Mouse (Mus musculus) testis, adult 2 months (tissue): ENCODE results near the gene D230025D16Rik. TPM values are rescaled to one million over a fixed set of nuclear protein-coding genes. Genes with fewer than 3 reads are reported as not detected.
"Not testable (repeated sequence)": the region's sequence is repeated elsewhere in the genome, so short reads cannot be mapped to it uniquely, and the experiment has no call there.

Experiments used
- H3K27ac ChIP-seq: fragments of 200-500 bp; 2 replicates; pipeline ENCODE4 v1.5.1; 2012; ENCODE audit warnings: low read depth, low read length; ENCODE audit not compliant: control insufficient read depth, insufficient read depth
- H3K27me3 ChIP-seq: fragments of 200-500 bp; 2 replicates; pipeline ENCODE4 v1.6.1; 2012; ENCODE audit warnings: mild to moderate bottlenecking, low read length, moderate library complexity; ENCODE audit not compliant: control insufficient read depth, insufficient read depth
- H3K36me3 ChIP-seq: fragments of 200-500 bp; 2 replicates; pipeline ENCODE4 v1.6.1; 2012; ENCODE audit warnings: mild to moderate bottlenecking, low read length; ENCODE audit not compliant: control insufficient read depth, insufficient read depth
- H3K4me1 ChIP-seq: fragments of 200-500 bp; 2 replicates; pipeline ENCODE4 v1.6.1; 2012; ENCODE audit warnings: low read length; ENCODE audit not compliant: control insufficient read depth, insufficient read depth
- H3K4me3 ChIP-seq: fragments of 200-500 bp; 2 replicates; pipeline ENCODE4 v1.5.1; 2012; ENCODE audit warnings: low read depth, mild to moderate bottlenecking, low read length, moderate library complexity, mixed read lengths; ENCODE audit not compliant: control insufficient read depth
- CTCF ChIP-seq: fragments of 200-500 bp; IDR thresholded peaks from 2 replicates; pipeline ENCODE4 v1.5.1; 2012; ENCODE audit warnings: low read depth, mild to moderate bottlenecking, inconsistent platforms, low read length, moderate library complexity; ENCODE audit not compliant: control insufficient read depth, insufficient read depth, insufficient replicate concordance
- POLR2A ChIP-seq: fragments of 200-500 bp; IDR thresholded peaks from 2 replicates; pipeline ENCODE4 v1.6.1; 2012; ENCODE audit warnings: low read depth, mild to moderate bottlenecking, inconsistent platforms, low read length, moderate library complexity; ENCODE audit not compliant: control insufficient read depth
- polyA plus RNA-seq: library from polyadenylated mRNA; depleted of rRNA; stranded (reverse); fragments of >200 nt; gene quantifications from 2 replicates; pipeline ENCODE4 v1.2.3, GENCODE M21; 2012

D230025D16Rik gene
- polyA plus RNA-seq, 1 experiment, result 7.8 TPM

- TF ChIP-seq POLR2A (no peak), CTCF (peak; percentile 89)
- H3K27me3 ChIP-seq, result no peaks in the 10 kb centered on the region; the same call in 1 of the 2 replicates
- no peak overlapping the region for H3K27ac ChIP-seq
- peak overlapping the region; percentile 95 for H3K4me3 ChIP-seq
- peaks cover 17% of the 10 kb centered on the region for H3K4me1 ChIP-seq
- H3K36me3 ChIP-seq, result no peaks in the 10 kb centered on the region
Measured at GRCm38 (mm10) chr8:105290554-105291314, 65.8 kb downstream of the D230025D16Rik start.

GRCm38 (mm10) chr8:105291364-105291763, 66.4 kb downstream of the D230025D16Rik start:
- H3K27me3 ChIP-seq, H3K36me3 ChIP-seq, H3K27ac ChIP-seq: not testable (repeated sequence)
- H3K4me3 ChIP-seq, result peak overlapping the region; percentile 95
- peaks cover 17% of the 10 kb centered on the region for H3K4me1 ChIP-seq

- Histone ChIP-seq H3K4me1 (peaks cover 17% of the 10 kb centered on the region), H3K4me3 (peak overlapping the region; percentile 95)
- not testable (repeated sequence) for H3K27ac ChIP-seq, H3K36me3 ChIP-seq, H3K27me3 ChIP-seq
Measured at GRCm38 (mm10) chr8:105291802-105292201, 66.9 kb downstream of the D230025D16Rik start.

DNA sequence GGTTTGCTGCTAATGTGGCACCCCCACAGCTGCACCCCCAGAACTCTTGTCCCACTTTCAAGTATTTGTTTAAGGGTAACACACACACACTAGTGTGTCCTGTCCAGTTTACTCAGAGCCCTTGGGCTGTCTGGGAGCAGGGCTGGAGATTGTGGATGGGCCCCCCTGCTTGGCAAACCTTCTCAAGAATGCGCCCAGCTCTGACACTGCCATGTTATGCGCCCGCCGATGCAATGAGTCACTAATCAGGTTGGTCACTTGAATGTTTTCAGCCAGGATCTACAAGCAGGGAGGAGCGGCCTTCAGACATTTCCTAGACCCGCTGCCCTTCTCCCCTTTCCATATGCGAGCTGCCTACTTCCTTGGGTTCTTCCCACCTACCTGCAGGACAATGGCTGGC, 67.5 kb downstream of the D230025D16Rik start:
- no peak overlapping the region for H3K27ac ChIP-seq
- TF ChIP-seq CTCF (no peak), POLR2A (no peak)
- H3K27me3 ChIP-seq, result no peaks in the 10 kb centered on the region; the same call in 1 of the 2 replicates
- peak overlapping the region; percentile 81 for H3K4me3 ChIP-seq
- H3K36me3 ChIP-seq, result no peaks in the 10 kb centered on the region
- peaks cover 17% of the 10 kb centered on the region for H3K4me1 ChIP-seq

DNA sequence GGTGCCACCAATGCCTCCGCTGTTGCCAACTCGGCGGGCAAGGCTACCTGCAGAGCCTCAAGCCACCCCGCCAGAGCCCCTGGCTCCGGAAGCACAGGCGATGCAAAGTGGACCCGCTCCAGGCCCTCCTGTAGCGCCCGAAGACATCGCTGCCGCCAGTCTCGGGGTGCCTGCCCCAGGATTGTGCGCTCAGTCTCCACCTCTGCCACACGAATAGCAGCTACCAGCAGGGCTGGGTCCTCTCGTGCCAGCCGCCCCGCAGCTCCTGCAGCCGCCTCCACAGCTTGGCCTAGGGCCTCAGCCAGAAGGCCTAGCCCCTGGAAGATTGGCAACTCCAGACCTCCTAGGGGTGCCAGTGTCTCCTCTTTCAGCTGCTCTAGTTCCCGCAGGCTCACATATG, 68.5 kb downstream of the D230025D16Rik start:
- Histone ChIP-seq H3K27me3 (no peaks in the 10 kb centered on the region; the same call in 1 of the 2 replicates), H3K4me1 (peaks cover 22% of the 10 kb centered on the region), H3K36me3 (no peaks in the 10 kb centered on the region), H3K4me3 (peak overlapping the region; percentile 81), H3K27ac (no peak overlapping the region)
- TF ChIP-seq CTCF (no peak), POLR2A (no peak)

DNA sequence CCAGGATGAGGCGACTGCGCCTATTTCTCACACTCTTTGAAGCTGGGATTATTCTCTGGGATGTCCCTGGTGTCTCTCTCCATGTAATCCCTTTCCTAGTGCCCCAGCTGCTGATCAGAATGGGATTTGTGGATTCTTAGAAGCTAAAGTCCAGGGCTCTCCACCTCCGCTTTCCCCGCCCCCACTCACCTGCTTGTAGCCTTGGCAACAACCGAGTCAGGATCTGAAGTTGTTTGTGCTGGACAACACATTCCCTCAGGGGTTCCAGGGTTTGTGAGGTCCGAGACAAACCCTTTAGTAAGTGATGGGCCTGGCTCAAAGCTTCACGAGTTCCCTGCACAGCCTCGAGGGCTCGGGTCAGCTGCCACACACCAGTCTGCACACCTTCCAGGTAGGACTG, 69.8 kb downstream of the D230025D16Rik start:
- Histone ChIP-seq H3K4me3 (peak overlapping the region; percentile 55), H3K4me1 (peaks cover 20% of the 10 kb centered on the region), H3K36me3 (no peaks in the 10 kb centered on the region; the same call in 1 of the 2 replicates), H3K27me3 (no peaks in the 10 kb centered on the region; the same call in 1 of the 2 replicates), H3K27ac (peak overlapping the region; percentile 78)
- TF ChIP-seq POLR2A (no peak), CTCF (no peak)

DNA sequence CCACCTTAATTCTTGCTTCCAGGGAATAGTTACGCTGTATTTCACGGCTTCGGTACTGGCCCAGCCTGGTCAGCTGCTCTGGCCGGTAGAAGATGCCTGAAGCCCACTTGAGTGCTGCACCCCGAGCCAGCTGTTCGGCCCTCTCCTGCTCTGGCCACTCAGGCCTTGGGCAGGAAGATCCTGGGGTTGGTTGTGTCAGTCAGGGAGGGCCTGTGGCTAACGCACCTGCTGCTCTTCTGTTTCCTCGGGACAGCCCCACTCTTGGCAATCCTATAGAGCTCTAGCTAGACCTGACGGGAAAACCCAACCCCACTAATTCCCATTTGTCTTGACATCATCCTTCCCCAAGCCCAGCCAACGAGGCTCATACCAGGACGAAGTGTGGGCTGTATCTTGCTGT, 70.3 kb downstream of the D230025D16Rik start:
- TF ChIP-seq POLR2A, result no peak
- no peak for TF ChIP-seq CTCF
- no peaks in the 10 kb centered on the region; the same call in 1 of the 2 replicates for H3K36me3 ChIP-seq
- peak overlapping the region; percentile 78 for H3K27ac ChIP-seq
- H3K4me3 ChIP-seq, result peak overlapping the region; percentile 55
- H3K27me3 ChIP-seq, result no peaks in the 10 kb centered on the region
- peaks cover 16% of the 10 kb centered on the region for H3K4me1 ChIP-seq
